Mouse (Mus musculus) neutrophil, adult 5-6 weeks (primary cell): ENCODE measurements around the gene Emc10. TPM values are rescaled to one million over a fixed set of nuclear protein-coding genes. Genes with fewer than 3 reads are reported as not detected.
A peak's percentile ranks its signal among the peaks of the same experiment; 100 is the strongest.

Source experiments
- ATAC-seq: fragments of 151-379, 151-347 bp; 2 replicates; pipeline ENCODE4 v1.8.0; 2017; ENCODE audit warnings: mild to moderate bottlenecking, moderate TSS enrichment; ENCODE audit not compliant: insufficient number of reproducible peaks, poor library complexity, low FRiP score, severe bottlenecking; ENCODE audit errors: extremely low read depth
- total RNA-seq: library from RNA; stranded (forward); fragments of 200-1000 nt; gene quantifications from 2 replicates; pipeline ENCODE4 v1.2.3, GENCODE M21; 2017

The Emc10 gene
- total RNA-seq, 1 experiment from 2014 or later: 37.8 TPM

- ATAC-seq: peak; percentile 87
These were observed 28.4 kb downstream of the Emc10 start, which contains the start of gene Josd2 for GRCm38 (mm10) chr7:44467811-44468411. Gene Josd2, plus strand, starts transcription at chr7:44467980.

GRCm38 (mm10) chr7:44466888-44467311, 29.4 kb downstream of the Emc10 start:
- no peak for ATAC-seq

GRCm38 (mm10) chr7:44466006-44466887, 30.1 kb downstream of the Emc10 start:
- ATAC-seq: no peak

GRCm38 (mm10) chr7:44465111-44465510, 31.2 kb downstream of the Emc10 start, which contains the start of gene Aspdh:
Gene Aspdh, plus strand, starts transcription at chr7:44465391.
- ATAC-seq: no peak

- ATAC-seq: no peak
These were observed 31.8 kb downstream of the Emc10 start for GRCm38 (mm10) chr7:44464511-44464910.

GRCm38 (mm10) chr7:44463556-44464225, 32.6 kb downstream of the Emc10 start:
- ATAC-seq: no peak

GRCm38 (mm10) chr7:44463056-44463425, 33.3 kb downstream of the Emc10 start:
- no peak for ATAC-seq

GRCm38 (mm10) chr7:44462218-44463055, 33.9 kb downstream of the Emc10 start:
- ATAC-seq: no peak

GRCm38 (mm10) chr7:44461503-44462217, 34.7 kb downstream of the Emc10 start:
- no peak for ATAC-seq

GRCm38 (mm10) chr7:44460767-44461502, 35.4 kb downstream of the Emc10 start:
- no peak for ATAC-seq

- no peak for ATAC-seq
These were observed 36.3 kb downstream of the Emc10 start for GRCm38 (mm10) chr7:44460067-44460466.

- ATAC-seq: no peak
These were observed 40.0 kb downstream of the Emc10 start for GRCm38 (mm10) chr7:44456302-44456701.

GRCm38 (mm10) chr7:44453256-44453655, 43.1 kb downstream of the Emc10 start:
- no peak for ATAC-seq

- ATAC-seq: no peak
These were observed 50.1 kb downstream of the Emc10 start for GRCm38 (mm10) chr7:44446070-44446855.

- no peak for ATAC-seq
These were observed 50.8 kb downstream of the Emc10 start for GRCm38 (mm10) chr7:44445528-44445923.

- no peak for ATAC-seq
These were observed 51.3 kb downstream of the Emc10 start for GRCm38 (mm10) chr7:44444886-44445527.
